Mouse (Mus musculus) midbrain, embryonic 11.5 days (tissue): ENCODE measurements around the gene Mnx1. TPM values are rescaled to one million over a fixed set of nuclear protein-coding genes. Genes with fewer than 3 reads are reported as not detected.

ENCODE experiments used
- ATAC-seq: fragments of 200-750 bp; cut with Nextera tagmentation; 2 replicates; pipeline ENCODE4 v1.8.0; 2017; ENCODE audit warnings: moderate TSS enrichment, moderate library complexity; ENCODE audit not compliant: low FRiP score
- DNase-seq: peaks from one replicate; pipeline ENCODE4 v3.0.0; 2015; ENCODE audit warnings: low spot score; ENCODE audit errors: missing footprints
- H3K27ac ChIP-seq: fragments of 300-500 bp; sonication (generic); 2 replicates; pipeline ENCODE4 v1.5.1; 2014; ENCODE audit warnings: low read depth, low read length
- H3K27me3 ChIP-seq: fragments of 300-500 bp; sonication (generic); 2 replicates; pipeline ENCODE4 v1.6.1; 2014; ENCODE audit warnings: mild to moderate bottlenecking, low read length, moderate library complexity, mixed read lengths; ENCODE audit not compliant: control insufficient read depth, insufficient read depth
- H3K36me3 ChIP-seq: fragments of 300-500 bp; sonication (generic); 2 replicates; pipeline ENCODE4 v1.6.1; 2014; ENCODE audit warnings: mild to moderate bottlenecking, low read length, moderate library complexity, mixed read lengths; ENCODE audit not compliant: control insufficient read depth, insufficient read depth
- H3K4me1 ChIP-seq: fragments of 300-500 bp; sonication (generic); 2 replicates; pipeline ENCODE4 v1.6.1; 2014; ENCODE audit warnings: low read length; ENCODE audit not compliant: control insufficient read depth, insufficient read depth
- H3K4me2 ChIP-seq: fragments of 300-500 bp; sonication (generic); 2 replicates; pipeline ENCODE4 v1.6.1; 2014; ENCODE audit warnings: mild to moderate bottlenecking, moderate library complexity
- H3K4me3 ChIP-seq: fragments of 300-500 bp; sonication (generic); 2 replicates; pipeline ENCODE4 v1.5.1; 2014; ENCODE audit warnings: low read depth, low read length
- H3K9ac ChIP-seq: fragments of 300-500 bp; sonication (generic); 2 replicates; pipeline ENCODE4 v1.6.1; 2014; ENCODE audit warnings: low read length
- H3K9me3 ChIP-seq: fragments of 300-500 bp; sonication (generic); 2 replicates; pipeline ENCODE4 v1.6.1; 2016; ENCODE audit warnings: low read length; ENCODE audit not compliant: control insufficient read depth
- WGBS: fragments of 180-500 bp; shearing (Covaris S2); extraction: QIAGEN DNeasy Blood & Tissue Kit; methylation state at CpG from one replicate; pipeline ENCODE4 v1.1.7; 2014; 5-methylcytosine and 5-hydroxymethylcytosine counted together
- polyA plus RNA-seq: library from polyadenylated mRNA; unstranded; fragments of >200 nt; fragmentation: Nextera tagmentation; extraction: Ambion mirVana; gene quantifications from 2 replicates; pipeline ENCODE4 v1.2.1, GENCODE M21; 2014

Gene Mnx1
- polyA plus RNA-seq, 1 experiment from 2014 or later, result not detected

GRCm38 (mm10) chr5:29471396-29471795 is 6.9 kb downstream of the Mnx1 start:
- H3K36me3 ChIP-seq, result no peaks in the 10 kb centered on the region
- DNase-seq (peak; percentile 94), ATAC-seq (no peak)
- H3K9me3 ChIP-seq, result no peaks in the 10 kb centered on the region
- H3K4me2 ChIP-seq, result no peak overlapping the region
- H3K9ac ChIP-seq, result no peak overlapping the region
- WGBS, result 1% methylated on average over 11 of the region's 11 CpGs
- peaks cover 98% of the 10 kb centered on the region for H3K27me3 ChIP-seq
- H3K4me1 ChIP-seq, result peaks cover 7% of the 10 kb centered on the region; the same call in 1 of the 2 replicates
- no peak overlapping the region for H3K4me3 ChIP-seq
- no peak overlapping the region for H3K27ac ChIP-seq

DNA sequence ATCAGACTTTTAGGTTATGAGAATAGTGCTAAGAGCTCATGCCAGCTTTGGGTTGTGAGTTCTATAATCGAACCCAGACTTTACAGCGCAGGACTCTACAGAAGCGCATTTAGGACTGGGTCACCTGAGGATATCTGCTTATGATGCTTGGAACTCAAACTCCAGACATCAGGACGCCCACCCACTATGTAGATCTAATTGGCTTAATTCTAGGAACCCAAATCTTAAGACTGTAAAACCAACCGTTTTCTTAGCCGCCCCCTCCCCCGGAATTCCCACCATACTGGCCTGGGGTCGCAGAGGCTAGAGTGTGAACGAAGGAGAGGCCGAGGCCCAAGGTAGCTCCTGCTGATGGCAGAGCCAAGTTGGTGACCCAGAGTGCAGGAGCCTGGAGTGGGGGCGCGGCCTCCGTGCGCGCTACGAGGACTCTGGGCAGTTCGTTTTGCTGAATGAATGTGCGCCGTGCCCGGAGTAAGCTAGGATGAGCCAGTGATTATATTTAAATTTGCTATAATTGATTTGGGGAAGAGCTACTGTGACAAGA is 7.3 kb downstream of the Mnx1 start:
- H3K4me1 ChIP-seq, result peaks cover 7% of the 10 kb centered on the region; the same call in 1 of the 2 replicates
- H3K27ac ChIP-seq, result no peak overlapping the region
- H3K27me3 ChIP-seq, result peaks cover 96% of the 10 kb centered on the region
- no peaks in the 10 kb centered on the region for H3K9me3 ChIP-seq
- ATAC-seq (no peak), DNase-seq (peak; percentile 93)
- no peak overlapping the region for H3K9ac ChIP-seq
- no peaks in the 10 kb centered on the region for H3K36me3 ChIP-seq
- no peak overlapping the region for H3K4me2 ChIP-seq
- under 1% methylated on average over 20 of the region's 20 CpGs for WGBS
- H3K4me3 ChIP-seq, result no peak overlapping the region

DNA sequence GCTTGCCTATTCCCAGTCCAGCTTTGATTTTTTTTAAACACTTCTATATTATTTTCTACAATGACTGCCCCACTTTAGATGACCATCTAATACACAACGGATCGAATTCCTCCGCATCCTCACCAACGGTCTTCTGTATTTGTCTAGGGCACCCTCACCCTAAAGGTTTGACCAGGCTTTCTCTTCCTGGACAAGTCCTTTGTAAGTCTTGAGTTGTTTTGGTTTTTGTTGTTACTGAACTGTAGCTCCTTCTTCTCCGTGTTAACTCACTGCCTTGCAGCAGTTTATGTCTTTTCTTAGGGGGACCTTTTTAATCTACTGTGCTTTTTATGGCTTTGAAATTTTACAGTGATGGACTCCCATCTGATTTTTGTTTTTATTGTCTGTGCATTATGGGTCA is 8.0 kb downstream of the Mnx1 start:
- Histone ChIP-seq H3K4me1 (peaks cover 7% of the 10 kb centered on the region; the same call in 1 of the 2 replicates), H3K9me3 (no peaks in the 10 kb centered on the region), H3K9ac (no peak overlapping the region), H3K36me3 (no peaks in the 10 kb centered on the region), H3K27ac (no peak overlapping the region), H3K27me3 (peaks cover 89% of the 10 kb centered on the region), H3K4me3 (no peak overlapping the region), H3K4me2 (no peak overlapping the region)
- peak; percentile 92 for DNase-seq
- ATAC-seq, result no peak
- 8% methylated on average over 5 of the region's 5 CpGs for WGBS

DNA sequence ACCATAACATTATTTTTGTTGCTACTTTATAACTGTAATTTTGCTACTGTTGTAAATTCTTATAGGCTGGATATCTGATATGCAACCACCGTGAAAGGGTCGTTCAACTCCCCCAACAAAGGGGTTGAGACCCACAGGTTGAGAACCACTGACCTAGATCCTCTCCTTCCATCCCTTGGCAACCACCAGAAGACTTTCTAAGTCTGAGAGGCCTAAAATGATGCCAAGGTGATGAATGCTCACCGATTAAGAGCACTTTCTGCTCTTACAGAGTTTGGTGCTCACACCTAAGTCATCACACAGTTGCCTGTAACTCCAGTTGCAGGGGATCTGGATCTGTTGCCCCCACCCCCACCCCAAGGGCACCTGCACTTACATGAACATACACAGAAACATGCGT is 8.8 kb downstream of the Mnx1 start:
- Histone ChIP-seq H3K4me2 (no peak overlapping the region), H3K9me3 (no peaks in the 10 kb centered on the region), H3K9ac (no peak overlapping the region), H3K36me3 (no peaks in the 10 kb centered on the region), H3K4me1 (peaks cover 7% of the 10 kb centered on the region; the same call in 1 of the 2 replicates), H3K27ac (no peak overlapping the region), H3K27me3 (peaks cover 81% of the 10 kb centered on the region), H3K4me3 (no peak overlapping the region)
- WGBS, result 3% methylated on average over 4 of the region's 4 CpGs
- peak; percentile 92 for DNase-seq
- no peak for ATAC-seq

- peak overlapping the region; percentile 35 for H3K4me3 ChIP-seq
- H3K4me2 ChIP-seq, result peak overlapping the region; percentile 51
- H3K27ac ChIP-seq, result no peak overlapping the region
- ATAC-seq (no peak), DNase-seq (peak; percentile 85)
- peaks cover 7% of the 10 kb centered on the region; the same call in 1 of the 2 replicates for H3K4me1 ChIP-seq
- H3K9ac ChIP-seq, result no peak overlapping the region
- no peaks in the 10 kb centered on the region for H3K36me3 ChIP-seq
- H3K27me3 ChIP-seq, result peaks cover 71% of the 10 kb centered on the region
- 2% methylated on average over 17 of the region's 17 CpGs for WGBS
- H3K9me3 ChIP-seq, result no peaks in the 10 kb centered on the region
These were observed 9.8 kb downstream of the Mnx1 start for GRCm38 (mm10) chr5:29468351-29469065.

GRCm38 (mm10) chr5:29467489-29468350 is 10.6 kb downstream of the Mnx1 start:
- Histone ChIP-seq H3K4me1 (peaks cover 7% of the 10 kb centered on the region; the same call in 1 of the 2 replicates), H3K4me3 (peak overlapping the region; percentile 35), H3K27me3 (peaks cover 64% of the 10 kb centered on the region), H3K36me3 (no peaks in the 10 kb centered on the region), H3K4me2 (peak overlapping the region; percentile 51), H3K9me3 (no peaks in the 10 kb centered on the region), H3K27ac (no peak overlapping the region), H3K9ac (no peak overlapping the region)
- ATAC-seq, result peak; percentile 66
- 2% methylated on average over 66 of the region's 67 CpGs for WGBS
- DNase-seq, result peak; percentile 93

DNA sequence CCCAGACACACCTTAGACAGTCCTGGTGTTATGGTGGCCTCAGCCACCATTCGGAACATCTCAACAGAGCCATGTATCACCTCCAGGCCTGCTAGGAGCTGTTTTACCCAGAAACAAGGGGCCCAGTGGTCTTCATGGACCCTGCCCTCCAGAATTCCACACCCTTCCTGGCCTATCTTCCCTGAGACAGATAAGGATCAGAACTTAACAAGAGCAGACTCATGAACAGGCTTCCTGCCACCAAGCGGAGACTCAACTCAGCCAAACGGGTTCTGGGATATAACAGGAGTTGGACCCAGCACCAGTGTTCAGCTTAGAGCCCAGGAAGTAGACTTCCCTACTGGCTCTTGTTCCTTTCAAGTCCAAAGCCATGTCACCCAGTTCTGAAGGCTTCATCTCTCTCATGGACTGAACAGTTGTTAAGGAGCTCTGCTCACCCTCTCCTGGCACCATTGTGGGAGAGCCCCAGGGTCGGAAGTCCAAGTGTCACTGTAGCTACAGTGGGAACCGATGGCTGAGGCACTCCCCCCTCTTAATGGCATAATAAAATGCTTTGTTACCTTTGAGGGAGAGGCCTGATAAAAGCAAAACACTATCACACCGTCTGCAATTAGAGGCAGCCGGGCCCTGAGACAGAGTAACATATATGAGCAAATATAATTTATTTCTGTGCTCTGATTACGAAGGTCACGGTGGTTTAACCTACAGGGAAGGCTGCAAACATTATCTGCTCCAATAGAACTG is 15.2 kb downstream of the Mnx1 start:
- no peak for ATAC-seq
- H3K9me3 ChIP-seq, result no peaks in the 10 kb centered on the region
- 80% methylated on average over 9 of the region's 9 CpGs for WGBS

GRCm38 (mm10) chr5:29456895-29457656 is 21.2 kb downstream of the Mnx1 start:
- H3K9me3 ChIP-seq, result no peaks in the 10 kb centered on the region
- DNase-seq (no peak), ATAC-seq (no peak)
- no peak overlapping the region for H3K4me2 ChIP-seq
- no peak overlapping the region for H3K9ac ChIP-seq
- H3K4me3 ChIP-seq, result no peak overlapping the region
- no peak overlapping the region for H3K27ac ChIP-seq
- H3K4me1 ChIP-seq, result no peaks in the 10 kb centered on the region
- H3K27me3 ChIP-seq, result no peaks in the 10 kb centered on the region
- peaks cover 5% of the 10 kb centered on the region for H3K36me3 ChIP-seq
- WGBS, result 84% methylated on average over 5 of the region's 5 CpGs

More for the DNA sequence above, 15.2 kb downstream of the Mnx1 start:
- no peak for DNase-seq
- no peaks in the 10 kb centered on the region for H3K36me3 ChIP-seq
- H3K4me3 ChIP-seq, result no peak overlapping the region
- no peak overlapping the region for H3K27ac ChIP-seq
- H3K4me2 ChIP-seq, result no peak overlapping the region
- H3K27me3 ChIP-seq, result peaks cover 17% of the 10 kb centered on the region
- H3K9ac ChIP-seq, result no peak overlapping the region
- peaks cover 4% of the 10 kb centered on the region; the same call in 1 of the 2 replicates for H3K4me1 ChIP-seq
